Mouse (Mus musculus) intestine, embryonic 15.5 days (tissue): ENCODE measurements around the gene Fancg. TPM values are rescaled to one million over a fixed set of nuclear protein-coding genes. Genes with fewer than 3 reads are reported as not detected.

Experiments
- ATAC-seq: fragments of 200-750 bp; cut with Nextera tagmentation; 2 replicates; pipeline ENCODE4 v1.8.0; 2017; ENCODE audit warnings: moderate TSS enrichment, moderate library complexity
- H3K27ac ChIP-seq: fragments of 300-500 bp; sonication (generic); 2 replicates; pipeline ENCODE4 v1.5.1; 2015; ENCODE audit warnings: mild to moderate bottlenecking, inconsistent platforms
- H3K27me3 ChIP-seq: fragments of 300-500 bp; sonication (generic); replicated peaks from 2 replicates; pipeline ENCODE4 v1.6.1; 2015; ENCODE audit warnings: inconsistent platforms
- H3K36me3 ChIP-seq: fragments of 300-500 bp; sonication (generic); 2 replicates; pipeline ENCODE4 v1.6.1; 2015; ENCODE audit warnings: inconsistent platforms
- H3K4me1 ChIP-seq: fragments of 300-500 bp; sonication (generic); replicated peaks from 2 replicates; pipeline ENCODE4 v1.6.1; 2015; ENCODE audit warnings: inconsistent platforms
- H3K4me2 ChIP-seq: fragments of 300-500 bp; sonication (generic); replicated peaks from 2 replicates; pipeline ENCODE4 v1.6.1; 2015; ENCODE audit warnings: mild to moderate bottlenecking, inconsistent platforms
- H3K4me3 ChIP-seq: fragments of 300-500 bp; sonication (generic); replicated peaks from 2 replicates; pipeline ENCODE4 v1.5.1; 2015; ENCODE audit warnings: inconsistent platforms
- H3K9ac ChIP-seq: fragments of 300-500 bp; sonication (generic); 2 replicates; pipeline ENCODE4 v1.6.1; 2015; ENCODE audit warnings: inconsistent platforms
- H3K9me3 ChIP-seq: fragments of 300-500 bp; sonication (generic); 2 replicates; pipeline ENCODE4 v1.6.1; 2016; ENCODE audit warnings: inconsistent platforms
- WGBS: fragments of 180-500 bp; shearing (Covaris S2); methylation state at CpG from one replicate; pipeline ENCODE4 v1.1.7; 2015; 5-methylcytosine and 5-hydroxymethylcytosine counted together
- polyA plus RNA-seq: library from polyadenylated mRNA; unstranded; fragments of >200 nt; fragmentation: Nextera tagmentation; extraction: Ambion mirVana; gene quantifications from 2 replicates; pipeline ENCODE4 v1.2.1, GENCODE M21; 2015

Gene Fancg
- polyA plus RNA-seq, 1 experiment from 2014 or later: 15.2 TPM

GRCm38 (mm10) chr4:43043644-43044357 lies 33.5 kb upstream of the Fancg start:
- 17% methylated on average over 7 of the region's 7 CpGs for WGBS
- no peak overlapping the region for H3K4me3 ChIP-seq
- peak overlapping the region; percentile 56 for H3K27ac ChIP-seq
- H3K36me3 ChIP-seq: no peaks in the 10 kb centered on the region
- peaks cover 20% of the 10 kb centered on the region for H3K4me1 ChIP-seq
- no peak overlapping the region for H3K9ac ChIP-seq
- H3K4me2 ChIP-seq: peak overlapping the region; percentile 47
- H3K27me3 ChIP-seq: no peaks in the 10 kb centered on the region
- H3K9me3 ChIP-seq: no peaks in the 10 kb centered on the region
- peak; percentile 6; the same call in 1 of the 2 replicates for ATAC-seq

- Histone ChIP-seq H3K9ac (no peak overlapping the region), H3K4me3 (no peak overlapping the region), H3K27me3 (no peaks in the 10 kb centered on the region), H3K4me1 (peaks cover 23% of the 10 kb centered on the region), H3K27ac (no peak overlapping the region), H3K9me3 (no peaks in the 10 kb centered on the region), H3K36me3 (peaks cover 3% of the 10 kb centered on the region; the same call in 1 of the 2 replicates), H3K4me2 (no peak overlapping the region)
- no peak for ATAC-seq
- 69% methylated on average over 9 of the region's 9 CpGs for WGBS
These were observed 30.7 kb upstream of the Fancg start for GRCm38 (mm10) chr4:43040881-43041547.

GRCm38 (mm10) chr4:43040114-43040572 lies 29.8 kb upstream of the Fancg start:
- H3K4me3 ChIP-seq: peak overlapping the region; percentile 67
- peaks cover 3% of the 10 kb centered on the region; the same call in 1 of the 2 replicates for H3K36me3 ChIP-seq
- H3K4me2 ChIP-seq: peak overlapping the region; percentile 83
- H3K27ac ChIP-seq: peak overlapping the region; percentile 72
- H3K4me1 ChIP-seq: peaks cover 23% of the 10 kb centered on the region
- peak; percentile 98 for ATAC-seq
- WGBS: 0% methylated on average over 25 of the region's 25 CpGs
- H3K9me3 ChIP-seq: no peaks in the 10 kb centered on the region
- peak overlapping the region; percentile 71 for H3K9ac ChIP-seq
- H3K27me3 ChIP-seq: no peaks in the 10 kb centered on the region

- peak overlapping the region; percentile 67 for H3K4me3 ChIP-seq
- peak; percentile 27 for ATAC-seq
- no peaks in the 10 kb centered on the region for H3K27me3 ChIP-seq
- peaks cover 19% of the 10 kb centered on the region for H3K4me1 ChIP-seq
- peak overlapping the region; percentile 71 for H3K9ac ChIP-seq
- peak overlapping the region; percentile 83 for H3K4me2 ChIP-seq
- H3K36me3 ChIP-seq: peaks cover 3% of the 10 kb centered on the region; the same call in 1 of the 2 replicates
- 4% methylated on average over 11 of the region's 11 CpGs for WGBS
- H3K27ac ChIP-seq: peak overlapping the region; percentile 72
- no peaks in the 10 kb centered on the region for H3K9me3 ChIP-seq
These were observed 29.3 kb upstream of the Fancg start for GRCm38 (mm10) chr4:43039609-43040008.

GRCm38 (mm10) chr4:43038567-43039495 lies 28.5 kb upstream of the Fancg start:
- no peak overlapping the region for H3K27ac ChIP-seq
- H3K4me1 ChIP-seq: peaks cover 11% of the 10 kb centered on the region
- peak overlapping the region; percentile 28; the same call in 1 of the 2 replicates for H3K9ac ChIP-seq
- no peaks in the 10 kb centered on the region for H3K27me3 ChIP-seq
- 48% methylated on average over 15 of the region's 15 CpGs for WGBS
- peaks cover 3% of the 10 kb centered on the region; the same call in 1 of the 2 replicates for H3K36me3 ChIP-seq
- H3K4me2 ChIP-seq: peak overlapping the region; percentile 83
- no peak for ATAC-seq
- no peaks in the 10 kb centered on the region for H3K9me3 ChIP-seq
- H3K4me3 ChIP-seq: peak overlapping the region; percentile 67

- no peak overlapping the region for H3K27ac ChIP-seq
- no peaks in the 10 kb centered on the region for H3K27me3 ChIP-seq
- ATAC-seq: no peak
- H3K36me3 ChIP-seq: peaks cover 3% of the 10 kb centered on the region; the same call in 1 of the 2 replicates
- 69% methylated on average over 4 of the region's 4 CpGs for WGBS
- peaks cover 9% of the 10 kb centered on the region for H3K4me1 ChIP-seq
- H3K9ac ChIP-seq: no peak overlapping the region
- H3K9me3 ChIP-seq: no peaks in the 10 kb centered on the region
- no peak overlapping the region for H3K4me3 ChIP-seq
- H3K4me2 ChIP-seq: no peak overlapping the region
These were observed 27.7 kb upstream of the Fancg start for GRCm38 (mm10) chr4:43037860-43038566.

- WGBS: 95% methylated on average over 10 of the region's 10 CpGs
- H3K4me2 ChIP-seq: no peak overlapping the region
- no peak overlapping the region for H3K4me3 ChIP-seq
- ATAC-seq: no peak
- H3K9me3 ChIP-seq: no peaks in the 10 kb centered on the region
- H3K36me3 ChIP-seq: peaks cover 3% of the 10 kb centered on the region; the same call in 1 of the 2 replicates
- H3K9ac ChIP-seq: no peak overlapping the region
- no peak overlapping the region for H3K27ac ChIP-seq
- no peaks in the 10 kb centered on the region for H3K27me3 ChIP-seq
- H3K4me1 ChIP-seq: peaks cover 9% of the 10 kb centered on the region
These were observed 26.1 kb upstream of the Fancg start for GRCm38 (mm10) chr4:43036356-43036755.

- H3K9me3 ChIP-seq: no peaks in the 10 kb centered on the region
- H3K4me2 ChIP-seq: no peak overlapping the region
- whole genome bisulfite sequencing: 90% methylated on average over 6 of the region's 6 CpGs
- no peak for ATAC-seq
- no peaks in the 10 kb centered on the region for H3K27me3 ChIP-seq
- no peak overlapping the region for H3K27ac ChIP-seq
- H3K4me3 ChIP-seq: no peak overlapping the region
- H3K9ac ChIP-seq: no peak overlapping the region
- H3K36me3 ChIP-seq: peaks cover 3% of the 10 kb centered on the region; the same call in 1 of the 2 replicates
- H3K4me1 ChIP-seq: peaks cover 9% of the 10 kb centered on the region
These were observed 25.5 kb upstream of the Fancg start for GRCm38 (mm10) chr4:43035851-43036250.

- WGBS: 86% methylated on average over 14 of the region's 14 CpGs
- Histone ChIP-seq H3K9me3 (no peaks in the 10 kb centered on the region), H3K9ac (no peak overlapping the region), H3K36me3 (peaks cover 9% of the 10 kb centered on the region; the same call in 1 of the 2 replicates), H3K4me3 (no peak overlapping the region), H3K4me1 (peaks cover 9% of the 10 kb centered on the region), H3K27me3 (no peaks in the 10 kb centered on the region), H3K27ac (no peak overlapping the region), H3K4me2 (no peak overlapping the region)
- ATAC-seq: no peak
These were observed 23.2 kb upstream of the Fancg start for GRCm38 (mm10) chr4:43033481-43033880.

GRCm38 (mm10) chr4:43032501-43032900 lies 22.2 kb upstream of the Fancg start:
- peaks cover 9% of the 10 kb centered on the region for H3K4me1 ChIP-seq
- H3K4me2 ChIP-seq: no peak overlapping the region
- H3K27me3 ChIP-seq: no peaks in the 10 kb centered on the region
- WGBS: 71% methylated on average over 1 of the region's 1 CpGs
- no peak overlapping the region for H3K27ac ChIP-seq
- no peak for ATAC-seq
- H3K9me3 ChIP-seq: no peaks in the 10 kb centered on the region
- no peak overlapping the region for H3K9ac ChIP-seq
- peaks cover 15% of the 10 kb centered on the region; the same call in 1 of the 2 replicates for H3K36me3 ChIP-seq
- H3K4me3 ChIP-seq: no peak overlapping the region

- Histone ChIP-seq H3K27me3 (no peaks in the 10 kb centered on the region), H3K36me3 (peaks cover 23% of the 10 kb centered on the region), H3K9ac (peak within 1 kb of the TSS; percentile 92), H3K9me3 (no peaks in the 10 kb centered on the region), H3K27ac (peak within 1 kb of the TSS; percentile 82), H3K4me3 (peak within 1 kb of the TSS; percentile 77), H3K4me1 (peaks cover 9% of the 10 kb centered on the region), H3K4me2 (peak within 1 kb of the TSS; percentile 84)
- under 1% methylated on average over 38 of the region's 38 CpGs for WGBS
- peak; percentile 98 for ATAC-seq
These were observed 21.1 kb upstream of the Fancg start, which contains the start of gene Stoml2 for GRCm38 (mm10) chr4:43031237-43031995. Stoml2 (minus strand) TSS chr4:43031710.
